10 mouse cellular contexts compared by ENCODE assay signal in the genomic region with DNA sequence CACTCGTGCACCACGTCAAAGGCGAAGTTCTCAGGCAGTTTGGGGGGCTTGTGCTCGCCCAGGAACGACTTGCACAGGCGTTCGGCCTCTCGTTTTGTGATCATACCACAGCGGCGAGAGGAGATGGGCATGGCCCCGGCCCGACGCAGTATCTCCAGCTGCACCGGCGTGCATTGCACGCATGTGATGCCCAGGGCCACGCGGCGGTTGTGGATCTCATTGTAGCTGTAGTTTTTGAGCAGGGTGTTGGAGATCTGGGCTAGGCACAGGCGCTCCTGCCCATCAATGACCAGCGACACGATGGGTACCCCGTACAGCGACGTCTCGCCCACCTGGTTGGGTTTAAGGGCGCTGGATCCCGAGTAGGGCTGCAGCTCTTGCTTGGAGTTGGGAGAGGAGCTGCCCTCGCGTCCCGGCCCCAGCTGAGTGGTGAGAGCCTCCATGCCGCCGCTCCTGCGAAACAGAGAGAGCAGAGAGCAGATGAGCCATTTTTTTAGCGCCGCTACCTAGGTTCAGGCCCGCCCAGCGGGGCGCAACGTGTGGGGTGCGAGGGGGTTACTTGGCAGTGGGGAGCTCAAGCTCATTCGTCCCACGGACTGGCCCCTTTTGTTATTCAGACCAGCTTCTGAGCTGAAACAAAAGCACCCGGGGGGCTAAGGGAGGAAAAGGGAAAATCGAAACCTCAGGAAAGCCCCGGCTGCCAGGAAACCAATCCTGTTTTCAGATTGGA. TPM values are rescaled to one million over a fixed set of nuclear protein-coding genes. Genes with fewer than 3 reads are reported as not detected.
DNase-seq lines count a peak whose midpoint lies in the region; ATAC-seq lines count a peak whose summit lies in the region.
"Had no signal": no experiment of that assay in that cellular context is flagged by ENCODE, and none has a peak within 500 bp of the region (broad histone marks: within the 10 kb centered on the region; RNA-seq: fewer than 3 reads in every experiment).

No protein-coding gene starts in this region.

- H3K4me1 ChIP-seq in kidney, embryonic 16.5 days (ENCODE audit: insufficient read depth, low read length), result peaks cover 43% of the 10 kb centered on the region
- H3K4me1 ChIP-seq in embryonic facial prominence, embryonic 14.5 days (ENCODE audit: control insufficient read depth, insufficient read depth, low read length), result peaks cover 15% of the 10 kb centered on the region
- peaks cover 30% of the 10 kb centered on the region for H3K4me1 ChIP-seq in hindbrain, embryonic 16.5 days (ENCODE audit: control insufficient read depth, insufficient read depth, low read depth, low read length)
- H3K4me1 ChIP-seq in midbrain, embryonic 15.5 days, result peaks cover 62% of the 10 kb centered on the region

- no peak overlapping the region for H3K9ac ChIP-seq in kidney, embryonic 16.5 days (replicated peaks; ENCODE audit: low read length)
- H3K9ac ChIP-seq in embryonic facial prominence, embryonic 14.5 days (ENCODE audit: low read depth, low read length), result no peak overlapping the region
- H3K9ac ChIP-seq in hindbrain, embryonic 16.5 days (ENCODE audit: low read depth, low read length), result peak overlapping the region; percentile 56
- H3K9ac ChIP-seq in midbrain, embryonic 15.5 days, result no peak overlapping the region

- H3K4me2 ChIP-seq in kidney, embryonic 16.5 days (replicated peaks; ENCODE audit: low read depth, low read length), result peak overlapping the region; percentile 38
- peak overlapping the region; percentile 39 for H3K4me2 ChIP-seq in embryonic facial prominence, embryonic 14.5 days (ENCODE audit: low read depth, low read length)
- peak overlapping the region; percentile 69 for H3K4me2 ChIP-seq in hindbrain, embryonic 16.5 days (ENCODE audit: low read length)
- peak overlapping the region; percentile 21; the same call in 1 of the 2 replicates for H3K4me2 ChIP-seq in midbrain, embryonic 15.5 days

- peak overlapping the region; percentile 32 for H3K4me3 ChIP-seq in kidney, embryonic 16.5 days (ENCODE audit: low read length)
- peak overlapping the region; percentile 24 for H3K4me3 ChIP-seq in embryonic facial prominence, embryonic 14.5 days (ENCODE audit: low read depth, low read length)
- peak overlapping the region; percentile 50 for H3K4me3 ChIP-seq in hindbrain, embryonic 16.5 days (ENCODE audit: low read length)
- peak overlapping the region; percentile 15 for H3K4me3 ChIP-seq in midbrain, embryonic 15.5 days

- no peak for DNase-seq in kidney, postnatal 14 days
- no peak for DNase-seq in embryonic facial prominence, embryonic 14.5 days (ENCODE audit: low spot score)
- DNase-seq in left cerebral cortex, postnatal 36 days (ENCODE audit: low spot score in 2 of 2), result no peak
- DNase-seq in layer of hippocampus, postnatal 36 days, result no peak
- DNase-seq in right cerebral cortex, postnatal 10 days (ENCODE audit: low spot score in 2 of 2), result no peak

- WGBS in kidney, embryonic 16.5 days, result under 1% methylated on average over 46 of the region's 46 CpGs
- 2% methylated on average over 44 of the region's 46 CpGs for WGBS in embryonic facial prominence, embryonic 14.5 days
- under 1% methylated on average over 46 of the region's 46 CpGs for WGBS in hindbrain, embryonic 16.5 days
- under 1% methylated on average over 46 of the region's 46 CpGs for WGBS in midbrain, embryonic 15.5 days

- H3K27ac ChIP-seq in kidney, embryonic 16.5 days (ENCODE audit: low read length), result no peak overlapping the region
- no peak overlapping the region for H3K27ac ChIP-seq in embryonic facial prominence, embryonic 14.5 days (replicated peaks; ENCODE audit: low read depth, low read length)
- peak overlapping the region; percentile 65 for H3K27ac ChIP-seq in hindbrain, embryonic 16.5 days (ENCODE audit: low read depth, low read length)
- H3K27ac ChIP-seq in midbrain, embryonic 15.5 days, result no peak overlapping the region

- H3K27me3 ChIP-seq in kidney, embryonic 16.5 days (ENCODE audit: insufficient read depth, low read length), result peaks cover 100% of the 10 kb centered on the region
- peaks cover 100% of the 10 kb centered on the region for H3K27me3 ChIP-seq in embryonic facial prominence, embryonic 14.5 days (replicated peaks; ENCODE audit: control insufficient read depth, insufficient read depth, low read length)
- H3K27me3 ChIP-seq in hindbrain, embryonic 16.5 days (replicated peaks; ENCODE audit: control insufficient read depth, insufficient read depth, low read length), result peaks cover 76% of the 10 kb centered on the region
- peaks cover 92% of the 10 kb centered on the region for H3K27me3 ChIP-seq in midbrain, embryonic 15.5 days (replicated peaks)

- H3K9me3 ChIP-seq in kidney, embryonic 16.5 days (ENCODE audit: low read length), result no peaks in the 10 kb centered on the region
- no peaks in the 10 kb centered on the region for H3K9me3 ChIP-seq in embryonic facial prominence, embryonic 14.5 days (ENCODE audit: control insufficient read depth, low read length)
- no peaks in the 10 kb centered on the region for H3K9me3 ChIP-seq in hindbrain, embryonic 16.5 days (ENCODE audit: control insufficient read depth, low read length)
- H3K9me3 ChIP-seq in midbrain, embryonic 15.5 days, result no peaks in the 10 kb centered on the region

- intact Hi-C loops in left cerebral cortex, postnatal 36 days (cut with DNase I), result loop anchor here (5.0 kb wide), 1 partner anchor 366 kb away; no protein-coding TSS in a partner anchor

- H3K36me3 ChIP-seq in kidney, embryonic 16.5 days (ENCODE audit: insufficient read depth, low read length), result no peaks in the 10 kb centered on the region
- H3K36me3 ChIP-seq in embryonic facial prominence, embryonic 14.5 days (ENCODE audit: control insufficient read depth, insufficient read depth, low read length), result no peaks in the 10 kb centered on the region
- H3K36me3 ChIP-seq in hindbrain, embryonic 16.5 days (ENCODE audit: control insufficient read depth, insufficient read depth, low read length), result no peaks in the 10 kb centered on the region
- no peaks in the 10 kb centered on the region for H3K36me3 ChIP-seq in midbrain, embryonic 15.5 days (replicated peaks)

- no peak for ATAC-seq in kidney, embryonic 16.5 days (ENCODE audit: low FRiP score, low TSS enrichment)
- no peak for ATAC-seq in embryonic facial prominence, embryonic 14.5 days (ENCODE audit: low read depth)
- ATAC-seq in hindbrain, embryonic 16.5 days, result no peak
- ATAC-seq in midbrain, embryonic 15.5 days (replicated peaks), result no peak
- ATAC-seq: Patski had no signal

RNA-seq across cellular contexts. Expression of a gene that starts 2.5 kb away (rescaled TPM):
- polyA plus RNA-seq in kidney, embryonic 16.5 days (2015; fragmentation: Nextera tagmentation; extraction: Ambion mirVana), result not detected in 2 replicates
- 0.04 TPM in 1 of 2 replicates, not detected in the other for polyA plus RNA-seq in embryonic facial prominence, embryonic 14.5 days (2014; fragmentation: Nextera tagmentation; extraction: Ambion mirVana)
- 10.8 and 11.8 TPM in 2 replicates for polyA plus RNA-seq in hindbrain, embryonic 16.5 days (2015; fragmentation: Nextera tagmentation; extraction: Ambion mirVana)
- 1.6 and 1.9 TPM in 2 replicates for polyA plus RNA-seq in midbrain, embryonic 15.5 days (2015; fragmentation: Nextera tagmentation; extraction: Ambion mirVana)
- total RNA-seq in left cerebral cortex, postnatal 36 days (2021), result under 1 TPM; 0.18 to 0.22 TPM
- under 1 TPM; 0.10 to 0.15 TPM for total RNA-seq in layer of hippocampus, postnatal 36 days (2021)
- total RNA-seq: common myeloid progenitor, adult 5-6 weeks had no signal
